Mouse (Mus musculus) liver, embryonic 15.5 days (tissue): ENCODE measurements around the gene Fgfr2. TPM values are rescaled to one million over a fixed set of nuclear protein-coding genes. Genes with fewer than 3 reads are reported as not detected.
"Not testable (repeated sequence)": the region's sequence is repeated elsewhere in the genome, so short reads cannot be mapped to it uniquely, and the experiment has no call there.

ENCODE experiments used
- ATAC-seq: fragments of 200-750 bp; cut with Nextera tagmentation; 2 replicates; pipeline ENCODE4 v1.8.0; 2017; ENCODE audit warnings: moderate number of reproducible peaks, mild to moderate bottlenecking, moderate library complexity; ENCODE audit not compliant: insufficient read depth
- H3K27ac ChIP-seq: fragments of 300-500 bp; sonication (generic); replicated peaks from 2 replicates; pipeline ENCODE4 v1.5.1; 2015; ENCODE audit warnings: mild to moderate bottlenecking, inconsistent platforms
- H3K27me3 ChIP-seq: fragments of 300-500 bp; sonication (generic); 2 replicates; pipeline ENCODE4 v1.6.1; 2015; ENCODE audit warnings: mild to moderate bottlenecking, inconsistent platforms
- H3K36me3 ChIP-seq: fragments of 300-500 bp; sonication (generic); replicated peaks from 2 replicates; pipeline ENCODE4 v1.6.1; 2015; ENCODE audit warnings: moderate library complexity, mild to moderate bottlenecking, inconsistent platforms
- H3K4me1 ChIP-seq: fragments of 300-500 bp; sonication (generic); replicated peaks from 2 replicates; pipeline ENCODE4 v1.6.1; 2015; ENCODE audit warnings: inconsistent platforms
- H3K4me2 ChIP-seq: fragments of 300-500 bp; sonication (generic); 2 replicates; pipeline ENCODE4 v1.6.1; 2015; ENCODE audit warnings: moderate library complexity, mild to moderate bottlenecking, inconsistent platforms
- H3K4me3 ChIP-seq: fragments of 300-500 bp; sonication (generic); replicated peaks from 2 replicates; pipeline ENCODE4 v1.5.1; 2015; ENCODE audit warnings: mild to moderate bottlenecking, inconsistent platforms
- H3K9ac ChIP-seq: fragments of 300-500 bp; sonication (generic); 2 replicates; pipeline ENCODE4 v1.6.1; 2015; ENCODE audit warnings: moderate library complexity, mild to moderate bottlenecking, inconsistent platforms
- H3K9me3 ChIP-seq: fragments of 300-500 bp; sonication (generic); replicated peaks from 2 replicates; pipeline ENCODE4 v1.6.1; 2016; ENCODE audit warnings: inconsistent platforms
- WGBS: fragments of 180-500 bp; shearing (Covaris S2); methylation state at CpG from one replicate; pipeline ENCODE4 v1.1.7; 2015; ENCODE audit warnings: mixed read lengths; ENCODE audit not compliant: insufficient replicate concordance; 5-methylcytosine and 5-hydroxymethylcytosine counted together
- polyA plus RNA-seq: library from polyadenylated mRNA; unstranded; fragments of >200 nt; fragmentation: Nextera tagmentation; extraction: Ambion mirVana; gene quantifications from 2 replicates; pipeline ENCODE4 v1.2.1, GENCODE M21; 2015

Gene Fgfr2
- polyA plus RNA-seq, 1 experiment from 2014 or later = 10.5 TPM

DNA sequence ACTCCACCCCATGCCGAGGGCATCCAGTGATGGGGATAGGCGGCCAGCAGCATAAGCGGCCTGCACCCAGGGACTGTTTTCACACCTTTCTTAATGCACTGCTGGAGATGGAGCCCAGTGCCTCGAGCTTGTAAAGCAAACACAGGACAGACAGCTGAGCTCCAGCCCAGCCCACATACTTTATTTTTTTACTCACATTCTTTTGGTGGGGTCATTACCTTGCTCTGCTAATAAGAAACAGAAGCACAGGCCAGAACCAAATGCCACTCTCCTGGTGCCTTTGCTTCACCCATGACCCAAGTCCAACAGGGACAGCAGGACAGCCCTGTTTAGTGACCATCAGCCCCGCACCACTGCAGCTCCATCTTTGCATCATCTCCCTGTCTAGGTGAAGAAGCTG, 2961.6 kb downstream of the Fgfr2 start:
- H3K27ac ChIP-seq = no peak overlapping the region
- H3K9me3 ChIP-seq = no peaks in the 10 kb centered on the region
- no peak overlapping the region for H3K4me2 ChIP-seq
- no peaks in the 10 kb centered on the region for H3K27me3 ChIP-seq
- 54% methylated on average over 5 of the region's 5 CpGs for WGBS
- no peak overlapping the region for H3K4me3 ChIP-seq
- no peaks in the 10 kb centered on the region for H3K4me1 ChIP-seq
- H3K36me3 ChIP-seq = no peaks in the 10 kb centered on the region
- no peak overlapping the region for H3K9ac ChIP-seq
- ATAC-seq = no peak

DNA sequence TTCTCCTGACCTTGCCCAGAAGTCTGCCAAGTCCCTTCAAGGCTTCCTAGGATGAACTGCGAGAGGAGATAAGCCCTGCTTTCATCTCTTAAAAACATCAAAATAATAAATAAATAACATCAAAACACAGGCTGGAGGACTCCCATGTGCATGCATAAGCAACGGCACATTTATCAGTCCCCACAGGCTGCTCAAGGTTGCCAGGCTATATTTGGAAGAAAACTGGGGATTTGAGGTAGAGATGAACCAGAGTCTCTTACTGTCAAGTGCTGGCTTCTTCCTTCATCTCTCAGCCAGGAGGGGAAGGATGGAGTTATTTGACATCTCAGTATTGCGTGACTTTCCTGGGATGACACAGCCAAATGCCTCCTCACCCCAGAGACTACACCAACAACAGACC, 2964.3 kb downstream of the Fgfr2 start:
- no peak overlapping the region for H3K27ac ChIP-seq
- H3K27me3 ChIP-seq = no peaks in the 10 kb centered on the region
- H3K4me2 ChIP-seq = no peak overlapping the region
- WGBS = 66% methylated on average over 3 of the region's 3 CpGs
- H3K9ac ChIP-seq = no peak overlapping the region
- no peaks in the 10 kb centered on the region for H3K4me1 ChIP-seq
- no peak for ATAC-seq
- no peaks in the 10 kb centered on the region for H3K9me3 ChIP-seq
- H3K36me3 ChIP-seq = no peaks in the 10 kb centered on the region
- H3K4me3 ChIP-seq = no peak overlapping the region

GRCm38 (mm10) chr7:130153363-130153969, 2969.7 kb downstream of the Fgfr2 start:
- no peaks in the 10 kb centered on the region for H3K4me1 ChIP-seq
- H3K9ac ChIP-seq = no peak overlapping the region
- no peak overlapping the region for H3K27ac ChIP-seq
- H3K27me3 ChIP-seq = no peaks in the 10 kb centered on the region
- H3K4me3 ChIP-seq = no peak overlapping the region
- no peak for ATAC-seq
- no peaks in the 10 kb centered on the region for H3K9me3 ChIP-seq
- H3K4me2 ChIP-seq = no peak overlapping the region
- H3K36me3 ChIP-seq = no peaks in the 10 kb centered on the region
- 42% methylated on average over 7 of the region's 7 CpGs for WGBS

- Histone ChIP-seq H3K27ac (no peak overlapping the region), H3K9ac (no peak overlapping the region), H3K4me1 (no peaks in the 10 kb centered on the region), H3K9me3 (no peaks in the 10 kb centered on the region), H3K4me3 (no peak overlapping the region), H3K36me3 (no peaks in the 10 kb centered on the region), H3K4me2 (no peak overlapping the region), H3K27me3 (no peaks in the 10 kb centered on the region)
- 62% methylated on average over 5 of the region's 5 CpGs for WGBS
- ATAC-seq = no peak
These were observed 2974.2 kb downstream of the Fgfr2 start for GRCm38 (mm10) chr7:130148906-130149305.

- H3K9ac ChIP-seq = no peak overlapping the region
- H3K4me2 ChIP-seq = no peak overlapping the region
- no peaks in the 10 kb centered on the region for H3K36me3 ChIP-seq
- ATAC-seq = no peak
- H3K9me3 ChIP-seq = no peaks in the 10 kb centered on the region
- no peak overlapping the region for H3K4me3 ChIP-seq
- 62% methylated on average over 7 of the region's 7 CpGs for WGBS
- no peaks in the 10 kb centered on the region for H3K27me3 ChIP-seq
- no peak overlapping the region for H3K27ac ChIP-seq
- H3K4me1 ChIP-seq = no peaks in the 10 kb centered on the region
These were observed 2975.9 kb downstream of the Fgfr2 start for GRCm38 (mm10) chr7:130147230-130147629.

DNA sequence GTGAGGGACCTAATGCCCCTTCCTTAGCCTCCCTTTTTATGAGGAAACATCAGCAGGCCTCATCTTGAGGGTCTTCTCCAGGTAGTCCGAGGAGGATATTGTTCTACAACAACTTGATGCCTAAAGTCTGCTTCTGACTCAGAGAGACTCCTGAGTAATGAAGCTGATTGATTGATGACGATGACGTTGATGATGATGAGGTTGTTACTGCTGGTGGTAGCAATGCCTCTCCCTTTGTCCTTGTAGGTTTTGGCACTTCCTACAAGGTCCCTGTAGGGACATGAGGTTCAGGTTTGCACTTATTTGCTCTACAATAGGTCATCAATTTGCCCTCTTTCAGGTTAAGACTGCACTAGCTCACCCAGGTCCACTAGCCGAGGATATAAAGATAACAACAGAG, 2977.9 kb downstream of the Fgfr2 start:
- H3K27ac ChIP-seq = no peak overlapping the region
- H3K4me2 ChIP-seq = no peak overlapping the region
- H3K9me3 ChIP-seq = no peaks in the 10 kb centered on the region
- H3K9ac ChIP-seq = no peak overlapping the region
- ATAC-seq = no peak
- H3K36me3 ChIP-seq = no peaks in the 10 kb centered on the region
- no peaks in the 10 kb centered on the region for H3K27me3 ChIP-seq
- H3K4me3 ChIP-seq = no peak overlapping the region
- WGBS = 62% methylated on average over 4 of the region's 4 CpGs
- no peaks in the 10 kb centered on the region for H3K4me1 ChIP-seq

DNA sequence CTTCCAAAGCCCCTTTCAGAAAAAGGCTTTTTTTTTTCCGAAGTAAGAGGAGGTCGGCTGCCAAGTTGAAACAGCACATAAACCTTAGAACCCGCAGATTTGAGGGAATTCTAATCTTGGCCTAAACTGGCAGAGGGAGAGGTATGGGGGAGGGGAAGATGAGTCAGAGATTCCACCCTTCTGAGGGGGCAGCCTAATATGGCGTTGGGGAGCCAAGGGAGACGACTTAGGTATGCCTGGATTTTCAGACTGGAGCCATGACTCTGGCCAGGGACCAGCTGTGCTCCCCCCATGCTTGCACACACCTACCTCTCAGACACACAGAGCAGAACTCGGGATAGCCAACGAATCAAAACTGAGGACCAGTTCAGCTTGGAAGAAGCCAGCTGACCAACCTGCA, 2979.8 kb downstream of the Fgfr2 start:
- Histone ChIP-seq H3K36me3 (no peaks in the 10 kb centered on the region), H3K4me1 (no peaks in the 10 kb centered on the region), H3K27me3 (no peaks in the 10 kb centered on the region), H3K9ac (no peak overlapping the region), H3K9me3 (no peaks in the 10 kb centered on the region), H3K4me2 (no peak overlapping the region), H3K4me3 (no peak overlapping the region), H3K27ac (no peak overlapping the region)
- 65% methylated on average over 7 of the region's 7 CpGs for WGBS
- ATAC-seq = no peak

DNA sequence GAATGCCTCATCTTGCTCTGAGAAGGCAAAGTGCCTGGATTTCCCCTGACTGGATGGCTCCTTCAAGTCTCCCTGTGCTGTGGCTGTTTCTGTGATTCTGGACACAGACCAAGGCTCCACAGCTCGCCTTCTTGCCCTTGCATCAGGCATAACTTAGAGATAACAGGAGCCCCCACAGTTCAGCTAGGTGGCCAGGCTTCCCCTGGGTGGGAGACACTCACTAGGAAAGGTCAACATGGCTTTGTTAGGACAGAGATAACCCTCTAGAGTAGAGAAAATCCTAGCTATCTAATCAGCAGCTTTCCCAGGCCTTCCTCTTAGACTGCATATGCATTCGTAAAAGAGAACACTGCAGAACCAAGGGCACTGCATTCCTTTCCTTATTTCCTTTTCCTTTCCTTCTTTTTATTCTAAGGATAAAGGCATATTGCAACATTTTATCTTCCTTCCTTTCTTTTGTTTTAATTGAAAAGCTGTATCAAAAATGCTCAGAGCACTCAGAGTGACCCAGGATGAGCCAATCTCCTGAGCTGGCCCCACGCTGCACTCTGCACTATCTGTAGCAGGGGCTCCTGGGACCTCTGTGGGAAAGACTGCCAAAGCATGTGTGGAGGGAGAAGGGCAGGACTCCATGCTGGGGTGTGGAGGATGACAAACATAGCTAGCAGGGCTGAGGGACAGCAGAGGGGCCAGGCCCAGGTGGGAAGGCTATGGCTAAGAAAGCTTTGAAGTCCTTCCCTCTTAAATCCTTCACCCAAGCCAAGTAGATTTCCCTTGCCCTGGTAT, 2981.9 kb downstream of the Fgfr2 start:
- WGBS = 26% methylated on average over 3 of the region's 3 CpGs
- Histone ChIP-seq H3K4me2 (no peak overlapping the region), H3K4me1 (no peaks in the 10 kb centered on the region), H3K27me3 (no peaks in the 10 kb centered on the region), H3K9me3 (no peaks in the 10 kb centered on the region), H3K36me3 (no peaks in the 10 kb centered on the region), H3K9ac (no peak overlapping the region), H3K27ac (no peak overlapping the region), H3K4me3 (no peak overlapping the region)
- ATAC-seq = no peak

GRCm38 (mm10) chr7:130134924-130135365, 2988.2 kb downstream of the Fgfr2 start:
- 40% methylated on average over 3 of the region's 3 CpGs for WGBS
- no peaks in the 10 kb centered on the region for H3K27me3 ChIP-seq
- ATAC-seq = no peak
- no peaks in the 10 kb centered on the region for H3K4me1 ChIP-seq
- H3K27ac ChIP-seq = no peak overlapping the region
- H3K9ac ChIP-seq = no peak overlapping the region
- no peaks in the 10 kb centered on the region for H3K9me3 ChIP-seq
- no peak overlapping the region for H3K4me3 ChIP-seq
- no peak overlapping the region for H3K4me2 ChIP-seq
- H3K36me3 ChIP-seq = no peaks in the 10 kb centered on the region

DNA sequence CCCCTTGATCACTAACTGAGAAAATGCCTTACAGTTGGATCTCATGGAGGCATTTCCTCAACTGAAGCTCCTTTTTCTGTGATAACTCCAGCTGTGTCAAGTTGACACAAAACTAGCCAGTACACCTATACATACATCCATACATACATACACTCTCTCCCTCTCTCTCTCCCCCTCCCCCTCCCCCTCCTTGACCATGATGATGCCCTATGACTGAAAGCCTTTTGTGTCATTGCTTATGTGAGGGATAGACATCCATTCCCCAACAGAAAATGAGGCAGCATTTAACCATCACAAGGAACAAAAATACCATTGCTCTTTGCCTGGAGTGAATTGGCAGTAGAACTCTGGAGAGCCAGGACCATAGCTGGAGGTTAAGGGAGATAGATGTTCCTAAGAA, 2988.7 kb downstream of the Fgfr2 start:
- H3K27ac ChIP-seq = not testable (repeated sequence)

GRCm38 (mm10) chr7:130130226-130130625, 2992.9 kb downstream of the Fgfr2 start:
- no peak for ATAC-seq
- H3K36me3 ChIP-seq = no peaks in the 10 kb centered on the region
- H3K4me3 ChIP-seq = no peak overlapping the region
- no peaks in the 10 kb centered on the region for H3K9me3 ChIP-seq
- 63% methylated on average over 5 of the region's 5 CpGs for WGBS
- no peaks in the 10 kb centered on the region for H3K4me1 ChIP-seq
- no peaks in the 10 kb centered on the region for H3K27me3 ChIP-seq
- no peak overlapping the region for H3K27ac ChIP-seq
- H3K9ac ChIP-seq = no peak overlapping the region
- H3K4me2 ChIP-seq = no peak overlapping the region

More for the DNA sequence above, 2988.7 kb downstream of the Fgfr2 start:
- H3K4me2 ChIP-seq, H3K36me3 ChIP-seq, H3K4me1 ChIP-seq, H3K9me3 ChIP-seq, ATAC-seq, H3K4me3 ChIP-seq, H3K9ac ChIP-seq, H3K27me3 ChIP-seq: not testable (repeated sequence)
